Mouse (Mus musculus): ENCODE data around the gene Twnk.

GRCm38 (mm10) chr19:44977148-44977547, 28.3 kb upstream of the Twnk start:
- TF ChIP-seq CTCF (conservative IDR thresholded peaks at IDR 0.05; ENCODE audit: low read length) = no peak
- TF ChIP-seq NANOG (IDR thresholded peaks at IDR 0.05; ENCODE audit: borderline replicate concordance, low read length) = no peak
- TF ChIP-seq POU5F1 (IDR thresholded peaks at IDR 0.05; ENCODE audit: borderline replicate concordance, low read length) = no peak

All from E14TG2a.4 (cell line).